In genomic region chr7:74458475-74459221, GRCm38 (mm10) we compare ENCODE assay signal across 10 mouse cellular contexts.
DNase-seq lines count a peak whose midpoint lies in the region; ATAC-seq lines count a peak whose summit lies in the region.
"Had no signal": no experiment of that assay in that cellular context is flagged by ENCODE, and none has a peak within 500 bp of the region (broad histone marks: within the 10 kb centered on the region; RNA-seq: fewer than 3 reads in every experiment).

No protein-coding gene starts in this region.

- no peak overlapping the region for H3K4me3 ChIP-seq in lung, embryonic 15.5 days
- no peak overlapping the region for H3K4me3 ChIP-seq in hindbrain, embryonic 14.5 days (replicated peaks; ENCODE audit: low read length)
- H3K4me3 ChIP-seq: embryonic facial prominence, embryonic 13.5 days; liver, embryonic 15.5 days had no signal

- WGBS in lung, embryonic 15.5 days: 34% methylated on average over 8 of the region's 8 CpGs
- WGBS in hindbrain, embryonic 14.5 days: 84% methylated on average over 8 of the region's 8 CpGs

- no peak for DNase-seq in frontal cortex, postnatal 25 days (ENCODE audit: low spot score in 2 of 2)
- DNase-seq in cerebellum, postnatal 10 days: peak; percentile 13 to 20
- DNase-seq in heart, postnatal 10 days: peak; percentile 51 to 56
- DNase-seq in hindbrain, embryonic 14.5 days (ENCODE audit: low spot score): no peak
- no peak for DNase-seq in layer of hippocampus, postnatal 14 days (ENCODE audit: low spot score in 2 of 2)
- no peak for DNase-seq in ovary, postnatal 10 days (ENCODE audit: low spot score)

- intact Hi-C loops in heart, postnatal 10 days (cut with DNase I): loop anchor here (2.0 kb wide), 2 partner anchors 34 to 80 kb away; no protein-coding TSS in a partner anchor

- peaks cover 29% of the 10 kb centered on the region for H3K4me1 ChIP-seq in lung, embryonic 15.5 days
- H3K4me1 ChIP-seq in hindbrain, embryonic 14.5 days (replicated peaks; ENCODE audit: control insufficient read depth, insufficient read depth, low read length): peaks cover 6% of the 10 kb centered on the region; the same call in 1 of the 2 replicates

- H3K9me3 ChIP-seq in lung, embryonic 15.5 days: no peaks in the 10 kb centered on the region
- H3K9me3 ChIP-seq in hindbrain, embryonic 14.5 days (ENCODE audit: control insufficient read depth, low read length): no peaks in the 10 kb centered on the region
- H3K9me3 ChIP-seq: embryonic facial prominence, embryonic 13.5 days; liver, embryonic 15.5 days had no signal

- H3K27ac ChIP-seq in lung, embryonic 15.5 days: peak overlapping the region; percentile 60
- H3K27ac ChIP-seq in hindbrain, embryonic 14.5 days: no peak overlapping the region
- H3K27ac ChIP-seq: embryonic facial prominence, embryonic 13.5 days; liver, embryonic 15.5 days had no signal

- no peaks in the 10 kb centered on the region for H3K27me3 ChIP-seq in lung, embryonic 15.5 days
- H3K27me3 ChIP-seq in hindbrain, embryonic 14.5 days (ENCODE audit: control insufficient read depth, insufficient read depth, low read length): no peaks in the 10 kb centered on the region
- H3K27me3 ChIP-seq: embryonic facial prominence, embryonic 13.5 days; liver, embryonic 15.5 days had no signal

- H3K4me2 ChIP-seq in lung, embryonic 15.5 days: no peak overlapping the region
- no peak overlapping the region for H3K4me2 ChIP-seq in hindbrain, embryonic 14.5 days (replicated peaks)
- H3K4me2 ChIP-seq: embryonic facial prominence, embryonic 13.5 days; liver, embryonic 15.5 days had no signal

- H3K36me3 ChIP-seq in lung, embryonic 15.5 days: no peaks in the 10 kb centered on the region
- no peaks in the 10 kb centered on the region for H3K36me3 ChIP-seq in hindbrain, embryonic 14.5 days (replicated peaks; ENCODE audit: control insufficient read depth, insufficient read depth)
- H3K36me3 ChIP-seq: embryonic facial prominence, embryonic 13.5 days; liver, embryonic 15.5 days had no signal

- peak; percentile 36; the same call in 1 of the 2 replicates for ATAC-seq in frontal cortex, adult (ENCODE audit: low TSS enrichment)
- ATAC-seq in lung, embryonic 15.5 days (ENCODE audit: borderline replicate concordance, extremely low read depth, low FRiP score, low TSS enrichment): peak; percentile 23; the same call in 1 of the 2 replicates
- no peak for ATAC-seq in hindbrain, embryonic 14.5 days (ENCODE audit: low FRiP score)

- H3K9ac ChIP-seq in lung, embryonic 15.5 days: no peak overlapping the region
- H3K9ac ChIP-seq in hindbrain, embryonic 14.5 days: no peak overlapping the region
- H3K9ac ChIP-seq: embryonic facial prominence, embryonic 13.5 days; liver, embryonic 15.5 days had no signal

Comparison
In these comparisons a context has a peak if more than half of its experiments do, and no peak if none do; other contexts are left out.
1. DNase-seq: peak in cerebellum, postnatal 10 days (2 of 2) and heart, postnatal 10 days (2 of 2); none in frontal cortex, postnatal 25 days (0 of 2), hindbrain, embryonic 14.5 days (single experiment), layer of hippocampus, postnatal 14 days (0 of 2) and ovary, postnatal 10 days (single experiment).